Mouse (Mus musculus): ENCODE data around the gene Cwc27. TPM values are rescaled to one million over a fixed set of nuclear protein-coding genes. Genes with fewer than 3 reads are reported as not detected.

Cwc27 gene
- total RNA-seq, 2 experiments from 2014 or later: 28.0 to 49.0 TPM

DNA sequence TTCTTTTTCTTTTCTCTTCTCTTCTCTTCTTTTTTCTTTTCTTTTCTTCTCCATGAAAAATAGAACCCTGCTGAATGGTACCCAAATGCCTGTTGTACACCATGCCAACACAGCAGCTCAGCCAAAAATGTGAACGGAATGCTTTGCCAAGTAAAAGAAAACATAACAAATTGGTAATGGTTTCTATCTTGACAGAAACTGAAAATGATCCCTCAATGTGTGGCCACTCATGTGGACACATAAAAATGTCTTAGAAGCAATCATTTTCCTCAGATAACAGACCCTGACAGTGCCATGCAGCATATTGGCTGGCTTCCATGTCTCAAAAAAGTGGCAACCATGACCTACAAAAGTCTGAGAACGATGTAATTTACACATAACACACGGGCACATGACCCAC, 161.8 kb downstream of the Cwc27 start:
- no peak for ATAC-seq (replicated peaks; ENCODE audit: low FRiP score, low TSS enrichment, poor library complexity, severe bottlenecking)

DNA sequence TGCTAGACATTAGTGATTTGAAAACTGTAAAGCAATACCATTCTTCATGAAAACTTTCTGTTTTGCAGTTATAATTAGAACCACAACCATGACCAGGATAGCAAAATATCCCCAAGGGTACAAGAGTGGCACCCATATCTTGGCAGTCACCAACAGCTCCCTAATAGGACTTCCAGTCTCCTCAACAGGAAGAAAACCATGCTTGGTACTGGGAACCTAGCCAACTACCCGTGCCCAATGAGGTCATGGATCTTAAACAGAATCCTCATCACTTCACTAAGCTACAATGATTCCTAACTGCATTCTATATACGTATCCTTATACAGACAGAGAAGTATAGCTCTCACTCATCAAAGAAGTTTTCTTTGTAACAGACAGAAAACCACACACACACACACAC, 165.2 kb downstream of the Cwc27 start:
- no peak for ATAC-seq (replicated peaks; ENCODE audit: low FRiP score, low TSS enrichment, poor library complexity, severe bottlenecking)

DNA sequence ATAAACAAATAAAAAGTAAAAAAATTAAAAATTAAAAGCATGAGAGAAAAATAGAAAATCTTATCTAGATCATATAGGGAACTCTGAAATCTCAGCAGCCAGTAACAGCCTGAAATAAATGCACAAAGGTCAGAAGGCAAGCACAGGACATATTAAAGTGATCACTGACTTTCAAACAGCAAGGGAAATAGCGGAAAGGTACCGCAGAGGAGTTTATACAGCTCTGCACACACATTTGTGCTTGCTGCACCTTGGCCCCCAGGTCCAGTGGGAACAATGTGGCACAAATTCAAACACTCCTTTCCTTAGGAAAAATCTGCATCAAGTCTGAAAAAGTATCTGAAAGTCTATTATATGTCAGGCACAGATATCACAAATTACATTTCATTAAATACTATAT, 166.3 kb downstream of the Cwc27 start:
- ATAC-seq (replicated peaks; ENCODE audit: low FRiP score, low TSS enrichment, poor library complexity, severe bottlenecking): no peak

DNA sequence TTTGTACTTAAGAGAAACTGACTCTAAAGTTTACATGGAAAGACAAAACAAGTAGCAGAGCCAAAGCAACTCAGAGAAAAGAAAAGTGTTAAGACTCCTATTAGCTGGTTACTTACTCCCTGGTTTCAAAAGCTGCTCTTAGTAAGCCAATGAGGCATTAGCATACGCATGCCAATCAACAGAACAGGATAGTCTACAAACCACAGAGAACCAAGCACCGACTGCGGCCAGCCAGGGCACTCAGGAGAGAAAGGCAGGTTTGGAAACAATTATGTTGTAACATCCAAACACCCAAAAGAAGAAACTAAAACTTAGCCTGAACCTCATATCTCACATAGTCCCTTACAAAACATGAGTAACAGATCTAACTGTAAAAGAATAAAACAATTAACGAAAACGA, 166.8 kb downstream of the Cwc27 start:
- no peak for ATAC-seq (replicated peaks; ENCODE audit: low FRiP score, low TSS enrichment, poor library complexity, severe bottlenecking)

DNA sequence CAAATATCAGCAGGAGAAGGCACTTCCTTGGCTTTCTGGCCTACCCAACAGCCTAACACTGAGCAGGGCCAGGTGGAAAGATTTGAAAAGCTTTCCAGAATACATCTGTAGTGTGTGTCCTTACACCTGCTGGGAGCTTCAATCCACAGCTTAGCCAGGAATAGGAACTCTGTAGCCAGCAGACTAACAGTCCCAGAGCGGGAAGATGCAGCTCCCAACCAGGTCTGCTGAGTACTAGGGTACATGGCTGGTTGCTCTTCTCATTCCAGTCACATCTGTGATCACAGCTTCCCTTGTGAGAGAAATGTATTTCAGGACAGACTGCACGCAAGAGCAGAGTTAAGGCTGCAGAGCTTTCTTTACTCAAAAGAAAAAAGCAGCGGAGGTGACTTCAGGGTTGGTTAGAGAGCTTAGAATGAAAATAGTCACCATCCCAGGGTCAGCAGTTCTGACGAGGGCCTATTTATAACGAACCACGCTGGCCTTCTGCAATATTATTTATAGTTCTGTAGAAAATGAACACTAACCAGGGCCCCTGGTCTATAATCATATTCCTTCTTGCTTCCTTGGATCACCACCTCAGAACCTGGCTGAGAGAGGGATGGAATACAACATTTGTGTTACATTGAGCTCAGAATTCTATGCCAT, 171.0 kb downstream of the Cwc27 start:
- ATAC-seq (replicated peaks; ENCODE audit: low FRiP score, low TSS enrichment, poor library complexity, severe bottlenecking): no peak

DNA sequence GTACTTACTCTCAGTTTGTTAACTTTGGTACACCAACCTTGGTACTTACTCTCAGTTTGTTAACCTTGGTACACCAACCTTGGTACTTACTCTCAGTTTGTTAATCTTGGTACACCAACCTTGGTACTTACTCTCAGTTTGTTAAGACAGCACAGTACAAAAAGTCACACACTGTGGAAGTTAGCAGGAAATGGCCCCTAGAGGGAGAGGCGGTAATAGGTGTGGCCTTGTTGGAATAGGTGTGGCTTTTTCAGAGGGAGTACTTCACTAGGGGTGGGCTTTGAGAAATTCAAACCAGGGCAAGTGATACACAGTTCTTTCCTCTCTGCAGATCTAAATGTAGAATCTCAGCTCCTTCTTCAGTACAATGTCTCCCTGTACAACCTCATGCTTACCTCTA, 172.8 kb downstream of the Cwc27 start:
- no peak for ATAC-seq (replicated peaks; ENCODE audit: low FRiP score, low TSS enrichment, poor library complexity, severe bottlenecking)

DNA sequence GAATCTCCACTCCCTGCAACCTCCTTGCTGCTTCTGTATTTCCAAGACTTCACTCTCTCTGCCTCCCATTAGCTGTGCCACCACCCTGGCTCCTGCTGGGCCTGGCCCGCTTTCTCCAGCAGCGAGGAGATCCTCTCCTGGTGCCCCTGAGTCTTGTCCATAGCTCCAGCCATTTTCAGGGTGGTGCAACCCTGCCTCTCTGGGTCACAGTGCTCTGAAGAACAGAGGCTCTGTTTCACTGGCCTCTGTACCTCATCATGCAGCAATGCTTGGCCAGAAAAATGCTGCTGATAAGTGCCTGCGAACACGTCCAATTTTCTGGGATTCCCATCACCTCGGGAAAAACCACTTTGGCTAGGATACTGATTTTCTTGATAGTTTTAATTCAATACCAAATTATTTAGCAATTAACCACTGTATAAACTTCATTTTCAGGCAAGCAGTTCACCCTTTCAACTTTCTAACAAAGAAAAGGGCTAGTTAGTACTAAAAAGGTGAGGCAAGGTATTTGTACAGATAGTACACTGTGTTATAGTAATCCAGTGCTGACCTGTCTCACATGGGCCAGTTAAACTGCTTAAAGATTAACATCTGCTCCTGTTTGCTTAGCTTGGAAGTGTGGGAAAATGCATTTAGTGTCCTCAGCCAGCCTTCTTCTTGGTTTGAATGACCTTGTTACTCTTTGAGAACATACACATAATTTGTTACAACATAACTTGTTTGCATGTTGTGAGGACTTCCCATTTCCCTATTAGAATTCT, 176.1 kb downstream of the Cwc27 start:
- ATAC-seq (replicated peaks; ENCODE audit: low FRiP score, low TSS enrichment, poor library complexity, severe bottlenecking): no peak

DNA sequence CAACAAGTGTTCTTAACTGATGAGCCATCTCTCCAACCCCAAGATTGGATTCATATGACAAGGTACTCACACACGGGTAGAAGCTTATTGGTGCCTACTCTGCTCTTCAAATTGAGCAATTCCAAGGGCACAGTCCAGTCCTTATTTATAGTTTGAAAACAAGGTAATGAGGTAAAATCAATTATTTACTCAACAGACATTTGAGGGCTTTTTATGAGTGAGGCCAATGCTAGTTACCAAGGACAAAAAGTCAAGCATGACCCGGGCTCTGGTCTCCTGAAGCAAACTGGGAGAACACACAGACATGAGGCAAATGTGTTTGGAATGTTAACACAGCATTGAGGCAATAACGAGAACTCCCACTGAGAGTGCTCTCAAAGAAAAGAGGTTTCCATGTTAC, 178.0 kb downstream of the Cwc27 start:
- no peak for ATAC-seq (replicated peaks; ENCODE audit: low FRiP score, low TSS enrichment, poor library complexity, severe bottlenecking)

DNA sequence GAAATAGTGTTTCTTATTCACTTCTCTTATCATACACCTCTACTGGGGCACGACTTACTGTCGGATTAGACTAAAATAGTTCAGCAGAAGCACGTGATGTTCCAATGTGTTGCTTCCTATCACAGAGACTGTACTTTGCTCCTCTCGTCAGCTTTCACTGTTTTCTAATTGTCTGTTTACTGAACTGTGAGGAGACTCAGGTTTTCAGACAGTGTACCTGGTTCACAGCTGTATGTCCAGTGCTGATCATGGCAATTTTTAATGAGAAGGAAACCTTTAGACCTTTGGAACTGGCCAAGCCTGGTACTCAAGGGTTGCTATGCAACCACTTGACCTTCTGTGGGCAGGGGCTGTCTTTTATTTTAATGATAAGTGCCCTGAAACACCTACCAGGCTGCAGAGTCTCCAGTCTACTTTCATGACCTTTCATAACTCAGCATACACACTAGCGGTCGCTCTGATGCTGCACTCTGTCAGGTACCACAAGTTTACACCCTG, 180.9 kb downstream of the Cwc27 start:
- no peak for ATAC-seq (replicated peaks; ENCODE audit: low FRiP score, low TSS enrichment, poor library complexity, severe bottlenecking)

DNA sequence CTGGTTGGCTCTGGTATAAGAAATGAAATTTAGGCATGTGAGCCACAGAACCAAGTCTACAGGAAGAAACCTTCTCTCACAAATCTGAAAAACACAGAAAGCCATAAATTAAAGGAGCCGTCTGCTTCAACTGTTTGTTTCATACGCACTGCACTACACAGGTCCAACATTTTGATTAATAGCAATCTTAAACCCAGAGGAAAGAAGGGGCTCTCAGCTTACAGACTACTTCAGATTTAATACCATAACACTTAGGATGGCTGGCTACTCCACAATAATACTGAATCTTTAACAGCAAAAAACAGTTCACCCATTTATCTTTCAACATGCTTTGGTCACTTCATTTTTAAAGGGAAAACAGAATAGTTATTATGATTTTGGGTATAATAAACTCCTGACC, 182.2 kb downstream of the Cwc27 start:
- no peak for ATAC-seq (replicated peaks; ENCODE audit: low FRiP score, low TSS enrichment, poor library complexity, severe bottlenecking)

DNA sequence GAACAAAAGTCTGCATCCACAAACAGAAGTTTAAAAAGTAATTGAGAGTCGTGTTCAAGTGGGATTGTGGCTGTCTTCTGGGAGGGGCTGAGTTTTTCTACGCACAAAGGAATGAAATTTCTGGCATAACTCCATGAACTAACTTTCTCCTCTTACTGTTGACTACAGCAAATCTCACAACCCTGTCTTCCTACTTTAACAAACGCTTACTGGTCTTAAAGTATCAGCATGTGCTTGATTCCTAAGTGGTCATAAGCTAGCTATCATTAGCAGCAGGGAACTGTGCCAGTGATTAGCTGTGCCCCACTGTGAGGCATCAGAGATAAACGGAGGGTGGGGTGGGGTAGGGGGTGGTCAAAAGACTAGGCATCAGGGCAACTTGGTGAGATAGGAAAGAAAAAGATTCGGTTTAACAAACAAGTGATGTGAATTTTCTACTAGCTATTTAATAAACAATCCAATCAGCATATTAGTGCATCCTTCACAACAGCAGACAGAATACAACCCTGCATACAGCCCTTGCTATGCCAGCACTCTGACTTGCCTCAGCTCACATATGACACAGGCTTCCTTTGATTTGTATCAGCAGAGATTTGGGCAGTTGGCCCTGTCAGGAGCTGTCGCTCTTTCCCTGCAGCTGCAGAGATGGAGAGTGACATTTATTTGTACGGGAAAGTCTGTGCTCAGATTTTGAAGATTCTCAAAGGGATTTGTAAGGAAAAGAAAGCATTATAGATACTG, 184.3 kb downstream of the Cwc27 start:
- ATAC-seq (replicated peaks; ENCODE audit: low FRiP score, low TSS enrichment, poor library complexity, severe bottlenecking): peak; percentile 53

DNA sequence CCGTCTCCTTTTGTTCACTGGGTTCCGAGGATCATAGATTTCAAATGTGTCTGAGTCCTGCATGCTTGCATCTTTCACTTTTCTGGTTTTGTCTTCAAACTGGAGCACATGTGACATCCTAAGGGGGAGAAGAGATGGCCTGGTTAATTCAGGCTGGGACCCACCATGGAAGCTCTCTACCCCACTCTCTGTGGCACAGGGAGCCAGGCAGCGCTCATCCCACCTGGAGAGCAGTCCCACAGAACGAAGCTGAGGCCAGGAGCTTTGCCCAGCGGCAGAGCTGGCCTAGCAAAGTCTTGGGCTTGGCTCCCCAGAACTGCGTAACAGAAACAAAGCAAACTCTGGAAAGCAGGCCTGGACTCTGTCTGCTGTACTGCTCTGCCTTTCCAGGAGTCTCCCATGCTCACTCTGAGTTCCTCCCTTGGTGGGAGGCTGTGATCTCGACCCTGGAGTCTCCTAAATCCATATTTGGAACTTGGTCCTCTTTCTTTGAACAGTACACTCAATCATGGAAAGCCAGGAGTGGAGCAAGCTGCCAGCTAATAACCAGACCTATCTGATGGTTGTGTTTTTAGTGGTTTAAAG, 185.2 kb downstream of the Cwc27 start:
- no peak for ATAC-seq (replicated peaks; ENCODE audit: low FRiP score, low TSS enrichment, poor library complexity, severe bottlenecking)

DNA sequence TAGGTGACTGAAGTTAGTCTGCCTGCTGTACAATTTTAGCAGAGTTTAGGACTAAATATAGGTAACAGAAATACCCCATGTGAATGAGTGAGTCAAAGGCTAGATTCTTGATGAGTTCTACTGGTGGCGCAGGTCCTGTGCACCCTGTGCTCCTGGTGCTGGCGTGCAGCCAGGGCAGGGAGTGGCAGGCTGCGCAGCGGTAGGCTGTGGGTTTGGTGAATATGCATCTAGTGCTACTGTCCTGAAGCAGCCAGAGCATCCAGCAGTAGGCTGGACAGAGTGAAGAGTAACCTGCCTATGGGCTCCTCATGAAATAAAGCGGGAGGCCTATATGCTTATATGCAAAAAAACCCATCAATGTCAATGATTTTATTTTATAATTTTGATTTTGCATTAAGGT, 186.1 kb downstream of the Cwc27 start:
- ATAC-seq (replicated peaks; ENCODE audit: low FRiP score, low TSS enrichment, poor library complexity, severe bottlenecking): peak; percentile 69

DNA sequence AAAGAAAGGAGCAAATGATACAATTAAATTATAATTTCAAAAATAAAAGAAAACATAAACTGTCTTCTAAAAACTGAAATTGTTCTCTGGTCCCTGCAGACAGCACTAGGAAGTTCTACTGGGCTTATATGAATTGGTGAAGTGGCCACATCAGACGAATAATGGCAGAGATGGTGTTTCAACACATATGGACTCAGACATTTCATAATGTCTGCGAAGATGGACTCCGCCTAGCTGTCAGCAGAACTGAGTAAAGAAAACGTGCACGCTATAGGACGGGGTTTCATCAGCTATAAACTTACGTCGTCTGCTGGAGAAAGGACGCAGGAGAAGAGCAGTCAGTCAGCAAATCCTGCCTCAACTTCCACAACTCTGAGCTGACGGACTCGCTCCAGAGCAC, 187.3 kb downstream of the Cwc27 start:
- ATAC-seq (replicated peaks; ENCODE audit: low FRiP score, low TSS enrichment, poor library complexity, severe bottlenecking): no peak

DNA sequence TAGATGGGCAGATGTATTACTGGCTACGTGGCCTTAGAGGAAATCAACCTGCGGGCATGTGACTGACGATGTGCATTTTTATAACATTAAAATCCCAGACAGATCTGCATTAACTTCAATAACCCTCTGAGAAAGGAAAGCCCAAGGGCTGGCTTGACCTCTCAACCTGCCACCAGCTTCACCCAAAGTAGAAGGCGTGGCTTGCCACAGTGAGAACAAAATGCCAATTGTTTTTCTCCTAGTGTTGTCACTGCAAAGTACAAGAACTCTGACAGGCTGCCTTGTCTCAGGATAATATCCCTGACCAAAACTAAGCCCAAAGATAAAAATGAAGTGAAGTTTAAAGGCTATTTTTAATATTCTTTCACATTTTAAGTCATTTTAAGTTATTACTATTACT, 188.9 kb downstream of the Cwc27 start:
- ATAC-seq (replicated peaks; ENCODE audit: low FRiP score, low TSS enrichment, poor library complexity, severe bottlenecking): no peak

DNA sequence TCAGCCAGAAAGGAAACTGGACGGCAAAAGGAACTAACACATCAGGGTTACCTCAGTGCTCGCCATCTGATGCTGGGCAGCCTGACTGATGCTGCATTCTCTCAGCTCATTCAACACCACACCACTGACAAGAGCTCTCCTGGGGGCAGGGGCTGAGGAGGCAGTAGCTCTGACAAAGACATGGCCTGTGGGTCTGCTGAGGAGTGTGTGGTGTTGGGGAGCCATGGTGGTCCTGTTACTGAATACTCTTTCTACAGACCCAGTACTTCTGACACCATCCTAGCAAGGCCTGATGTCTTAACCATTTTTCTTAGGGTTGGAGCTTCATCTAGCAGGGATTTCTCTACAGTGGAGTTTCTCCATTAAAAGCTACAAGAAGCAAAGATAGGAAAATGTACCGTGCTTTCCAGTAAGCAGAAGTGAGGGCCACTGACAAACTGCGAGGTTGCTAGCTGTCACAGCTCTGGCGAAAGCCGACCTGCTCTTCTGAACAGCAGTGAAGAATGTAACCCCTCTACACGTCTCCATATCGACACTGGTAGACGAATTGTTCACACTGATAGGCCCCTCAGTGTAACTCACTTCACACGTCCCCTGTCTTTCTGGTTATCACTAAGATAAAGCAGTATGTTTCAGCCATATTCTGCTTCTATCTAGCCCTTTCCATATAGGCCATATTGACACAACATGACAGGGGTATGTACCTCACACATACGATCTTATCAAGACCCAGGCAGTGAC, 189.6 kb downstream of the Cwc27 start:
- no peak for ATAC-seq (replicated peaks; ENCODE audit: low FRiP score, low TSS enrichment, poor library complexity, severe bottlenecking)

DNA sequence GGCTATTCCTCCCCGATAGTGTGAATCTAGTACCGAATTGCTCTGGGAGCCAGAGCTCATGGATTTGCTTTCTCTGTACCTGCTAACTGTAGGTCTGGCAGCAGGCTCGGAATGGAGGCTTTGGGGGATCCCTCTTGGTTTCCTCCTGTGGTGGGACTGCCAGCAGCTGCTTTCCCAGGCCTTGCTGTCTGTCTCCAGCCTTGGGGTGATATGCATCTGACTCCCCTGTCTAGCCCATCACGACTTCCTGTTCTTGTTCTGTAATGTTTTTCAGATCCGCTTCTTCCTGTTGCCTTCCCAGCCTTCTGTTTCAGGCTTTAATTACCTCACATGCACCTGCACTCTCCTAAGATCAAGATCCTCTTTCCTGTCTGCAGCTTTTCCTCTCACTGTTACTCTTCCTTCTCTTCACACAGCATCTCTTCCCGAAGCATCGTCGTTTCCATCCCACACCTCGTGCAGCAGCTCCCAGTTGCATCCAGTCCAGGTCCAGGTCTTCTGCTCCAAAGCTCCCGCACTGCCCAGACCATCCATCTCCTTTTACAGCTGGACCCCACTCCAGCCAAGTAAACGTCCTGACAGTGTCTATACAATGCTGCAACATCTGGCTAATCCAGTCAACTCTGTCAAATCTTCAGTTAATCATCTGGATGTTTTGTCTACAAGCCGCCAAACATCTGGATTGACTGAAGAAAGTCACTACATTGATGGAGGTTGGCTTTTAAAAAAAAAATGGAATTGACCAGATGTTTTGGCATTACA, 193.6 kb downstream of the Cwc27 start:
- ATAC-seq (replicated peaks; ENCODE audit: low FRiP score, low TSS enrichment, poor library complexity, severe bottlenecking): no peak

DNA sequence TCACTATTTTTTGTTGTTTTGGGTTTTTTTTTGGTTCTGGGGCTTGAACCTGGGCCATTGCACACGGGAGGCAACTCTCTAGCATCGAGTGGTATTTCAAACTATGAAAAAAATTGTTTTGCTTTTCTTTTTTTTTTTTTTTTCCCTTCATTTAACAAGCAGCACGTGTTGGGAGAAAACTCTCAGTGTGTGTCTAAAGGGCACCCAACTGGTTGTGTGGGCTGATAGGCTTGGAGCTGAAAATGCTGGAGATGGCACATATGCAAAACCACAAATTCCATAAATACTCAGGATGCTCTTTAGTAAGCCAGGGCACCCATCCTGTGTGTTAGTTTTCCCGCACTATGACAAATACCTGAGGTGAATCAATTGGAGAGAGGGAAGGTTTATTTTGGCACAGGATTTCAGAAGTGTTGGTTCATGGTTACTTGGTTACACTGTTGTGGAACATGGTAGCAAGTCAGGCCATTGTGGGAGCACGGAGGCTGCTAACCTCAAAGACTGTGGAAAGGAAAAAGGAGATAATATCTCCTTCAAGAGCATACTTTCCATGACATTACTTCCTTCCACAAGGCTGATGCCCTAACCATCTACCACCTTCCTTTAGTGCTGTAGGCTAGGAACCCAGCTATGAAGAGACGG, 194.7 kb downstream of the Cwc27 start:
- no peak for ATAC-seq (replicated peaks; ENCODE audit: low FRiP score, low TSS enrichment, poor library complexity, severe bottlenecking)
